Mouse (Mus musculus) adrenal gland, adult 8-10 months (tissue): ENCODE results near the gene Abhd2. TPM values are rescaled to one million over a fixed set of nuclear protein-coding genes. Genes with fewer than 3 reads are reported as not detected.
"Not testable (repeated sequence)": the region's sequence is repeated elsewhere in the genome, so short reads cannot be mapped to it uniquely, and the experiment has no call there.

ENCODE experiments used
- DNase-seq: peaks from one replicate; pipeline ENCODE4 v3.0.0; 2022
- total RNA-seq, 4 experiments: library from RNA; stranded (reverse); gene quantifications; 2 replicates each; pipeline ENCODE4 v1.2.4; 2022

The Abhd2 gene
- total RNA-seq, 4 experiments from 2014 or later, result 1,088 to 1,472 (median 1,425) TPM

GRCm38 (mm10) chr7:79267690-79268388 lies 5.2 kb upstream of the Abhd2 start:
- DNase-seq, result no peak

- no peak for DNase-seq
These were observed 4.1 kb upstream of the Abhd2 start for GRCm38 (mm10) chr7:79268897-79269296.

GRCm38 (mm10) chr7:79269411-79269810 lies 3.6 kb upstream of the Abhd2 start:
- no peak for DNase-seq

GRCm38 (mm10) chr7:79269866-79270265 lies 3.1 kb upstream of the Abhd2 start:
- no peak for DNase-seq

GRCm38 (mm10) chr7:79270961-79271387 lies 2.0 kb upstream of the Abhd2 start:
- DNase-seq, result no peak

GRCm38 (mm10) chr7:79271861-79272788 lies 874 bp upstream of the Abhd2 start:
- no peak for DNase-seq

- DNase-seq, result peak; percentile 68
These were observed 906 bp downstream of the Abhd2 start for GRCm38 (mm10) chr7:79273738-79274472.

- no peak for DNase-seq
These were observed 1.5 kb downstream of the Abhd2 start for GRCm38 (mm10) chr7:79274473-79275010.

GRCm38 (mm10) chr7:79275345-79275744 lies 2.3 kb downstream of the Abhd2 start:
- DNase-seq, result no peak

GRCm38 (mm10) chr7:79278432-79278831 lies 5.4 kb downstream of the Abhd2 start:
- peak; percentile 80 for DNase-seq

- no peak for DNase-seq
These were observed 6.5 kb downstream of the Abhd2 start for GRCm38 (mm10) chr7:79279376-79280029.

- no peak for DNase-seq
These were observed 10.1 kb downstream of the Abhd2 start for GRCm38 (mm10) chr7:79282883-79283670.

- DNase-seq, result not testable (repeated sequence)
These were observed 10.6 kb downstream of the Abhd2 start for GRCm38 (mm10) chr7:79283671-79283941.

- DNase-seq, result no peak
These were observed 11.3 kb downstream of the Abhd2 start for GRCm38 (mm10) chr7:79284160-79284888.

- no peak for DNase-seq
These were observed 11.9 kb downstream of the Abhd2 start for GRCm38 (mm10) chr7:79284889-79285280.

GRCm38 (mm10) chr7:79285408-79285807 lies 12.4 kb downstream of the Abhd2 start:
- DNase-seq, result peak; percentile 68

GRCm38 (mm10) chr7:79287226-79287625 lies 14.2 kb downstream of the Abhd2 start:
- DNase-seq, result no peak

GRCm38 (mm10) chr7:79287928-79288327 lies 14.9 kb downstream of the Abhd2 start:
- no peak for DNase-seq

- DNase-seq, result no peak
These were observed 15.4 kb downstream of the Abhd2 start for GRCm38 (mm10) chr7:79288422-79288821.

- no peak for DNase-seq
These were observed 20.7 kb downstream of the Abhd2 start for GRCm38 (mm10) chr7:79293605-79294232.
